Mouse (Mus musculus): Measurements from ENCODE around the gene Olfr1134. TPM values are rescaled to one million over a fixed set of nuclear protein-coding genes. Genes with fewer than 3 reads are reported as not detected.
"Not testable (repeated sequence)": the region's sequence is repeated elsewhere in the genome, so short reads cannot be mapped to it uniquely, and the experiment has no call there.

Gene Olfr1134
- not detected in 2 replicates for polyA plus RNA-seq (2015; fragmentation: Nextera tagmentation; extraction: Ambion mirVana)

GRCm38 (mm10) chr2:87658360-87658759, at the start of gene Olfr1134:
TSS of gene Olfr1134 (minus strand) at chr2:87658460.
- 91% methylated on average over 2 of the region's 2 CpGs for WGBS
- H3K4me2 ChIP-seq, result no peak within 1 kb of the TSS

GRCm38 (mm10) chr2:87693847-87694246, 35.6 kb upstream of the Olfr1134 start, which contains the start of gene Olfr1136:
TSS of gene Olfr1136 (minus strand) at chr2:87693947.
- Histone ChIP-seq H3K9ac (replicated peaks) (no peak within 1 kb of the TSS), H3K9me3 (replicated peaks) (no peaks in the 10 kb centered on the region), H3K4me1 (no peaks in the 10 kb centered on the region), H3K4me3 (replicated peaks) (no peak within 1 kb of the TSS), H3K4me2 (no peak within 1 kb of the TSS), H3K27me3 (replicated peaks) (no peaks in the 10 kb centered on the region), H3K36me3 (no peaks in the 10 kb centered on the region), H3K27ac (replicated peaks) (no peak within 1 kb of the TSS)
- no peak for ATAC-seq (ENCODE audit: low FRiP score)

More at GRCm38 (mm10) chr2:87658360-87658759, at the start of gene Olfr1134:
- H3K4me1 ChIP-seq, result no peaks in the 10 kb centered on the region
- H3K9me3 ChIP-seq (replicated peaks), result no peaks in the 10 kb centered on the region
- no peak within 1 kb of the TSS for H3K9ac ChIP-seq (replicated peaks)
- H3K27me3 ChIP-seq (replicated peaks), result no peaks in the 10 kb centered on the region
- no peak within 1 kb of the TSS for H3K4me3 ChIP-seq (replicated peaks)
- no peak within 1 kb of the TSS for H3K27ac ChIP-seq (replicated peaks)
- no peak for ATAC-seq (ENCODE audit: low FRiP score)
- no peaks in the 10 kb centered on the region for H3K36me3 ChIP-seq

- no peaks in the 10 kb centered on the region for H3K36me3 ChIP-seq
- no peak within 1 kb of the TSS for H3K4me3 ChIP-seq (replicated peaks)
- no peaks in the 10 kb centered on the region for H3K4me1 ChIP-seq
- no peak for ATAC-seq (ENCODE audit: low FRiP score)
- H3K4me2 ChIP-seq, result no peak within 1 kb of the TSS
- H3K27me3 ChIP-seq (replicated peaks), result no peaks in the 10 kb centered on the region
- no peaks in the 10 kb centered on the region for H3K9me3 ChIP-seq (replicated peaks)
- WGBS, result 9% methylated on average over 1 of the region's 1 CpGs
- H3K27ac ChIP-seq (replicated peaks), result no peak within 1 kb of the TSS
- H3K9ac ChIP-seq (replicated peaks), result no peak within 1 kb of the TSS
Observed at GRCm38 (mm10) chr2:87673564-87673963, 15.3 kb upstream of the Olfr1134 start, which contains the start of gene Olfr1135. TSS of gene Olfr1135 (minus strand) at chr2:87673664.

GRCm38 (mm10) chr2:87647274-87647673, 11.0 kb downstream of the Olfr1134 start, which contains the start of gene Olfr1133:
TSS of gene Olfr1133 (minus strand) at chr2:87647374.
- no peaks in the 10 kb centered on the region for H3K9me3 ChIP-seq (replicated peaks)
- no peak within 1 kb of the TSS for H3K4me3 ChIP-seq (replicated peaks)
- H3K4me2 ChIP-seq, result no peak within 1 kb of the TSS
- H3K4me1 ChIP-seq, result no peaks in the 10 kb centered on the region
- H3K36me3 ChIP-seq, result no peaks in the 10 kb centered on the region
- H3K9ac ChIP-seq (replicated peaks), result no peak within 1 kb of the TSS
- H3K27ac ChIP-seq (replicated peaks), result no peak within 1 kb of the TSS
- H3K27me3 ChIP-seq (replicated peaks), result no peaks in the 10 kb centered on the region
- ATAC-seq (ENCODE audit: low FRiP score), result no peak

- no peak overlapping the region for H3K4me3 ChIP-seq (replicated peaks)
- H3K9ac ChIP-seq (replicated peaks), result no peak overlapping the region
- H3K27ac ChIP-seq (replicated peaks), result no peak overlapping the region
- H3K4me1 ChIP-seq, result no peaks in the 10 kb centered on the region
- no peak overlapping the region for H3K4me2 ChIP-seq
- no peaks in the 10 kb centered on the region for H3K36me3 ChIP-seq
- H3K9me3 ChIP-seq (replicated peaks), result no peaks in the 10 kb centered on the region
- no peaks in the 10 kb centered on the region for H3K27me3 ChIP-seq (replicated peaks)
- no peak for ATAC-seq (ENCODE audit: low FRiP score)
Observed at GRCm38 (mm10) chr2:87642441-87642840, 15.8 kb downstream of the Olfr1134 start.

- Histone ChIP-seq H3K9me3 (replicated peaks) (no peaks in the 10 kb centered on the region), H3K9ac (replicated peaks) (no peak within 1 kb of the TSS), H3K27me3 (replicated peaks) (no peaks in the 10 kb centered on the region), H3K4me1 (no peaks in the 10 kb centered on the region), H3K36me3 (no peaks in the 10 kb centered on the region), H3K27ac (replicated peaks) (no peak within 1 kb of the TSS), H3K4me3 (replicated peaks) (no peak within 1 kb of the TSS), H3K4me2 (no peak within 1 kb of the TSS)
- ATAC-seq (ENCODE audit: low FRiP score), result no peak
Observed at GRCm38 (mm10) chr2:87637435-87637834, 20.8 kb downstream of the Olfr1134 start, which contains the start of gene Olfr1132. TSS of gene Olfr1132 (minus strand) at chr2:87637535.

GRCm38 (mm10) chr2:87626804-87627203, 31.5 kb downstream of the Olfr1134 start, which contains the start of gene Olfr1131:
TSS of gene Olfr1131 (plus strand) at chr2:87627104.
- Histone ChIP-seq H3K4me2 (no peak within 1 kb of the TSS), H3K9ac (replicated peaks) (no peak within 1 kb of the TSS), H3K4me3 (replicated peaks) (no peak within 1 kb of the TSS), H3K9me3 (replicated peaks) (no peaks in the 10 kb centered on the region), H3K36me3 (no peaks in the 10 kb centered on the region), H3K27me3 (replicated peaks) (no peaks in the 10 kb centered on the region), H3K4me1 (no peaks in the 10 kb centered on the region), H3K27ac (replicated peaks) (no peak within 1 kb of the TSS)
- WGBS, result 72% methylated on average over 3 of the region's 3 CpGs
- no peak for ATAC-seq (ENCODE audit: low FRiP score)

- H3K9ac ChIP-seq (replicated peaks); H3K9me3 ChIP-seq (replicated peaks); H3K27ac ChIP-seq (replicated peaks); H3K27me3 ChIP-seq (replicated peaks); ATAC-seq (ENCODE audit: low FRiP score); H3K4me3 ChIP-seq (replicated peaks); H3K4me2 ChIP-seq; H3K4me1 ChIP-seq; H3K36me3 ChIP-seq: not testable (repeated sequence)
Observed at GRCm38 (mm10) chr2:87605912-87606311, 52.3 kb downstream of the Olfr1134 start, which contains the start of gene Olfr1130. TSS of gene Olfr1130 (plus strand) at chr2:87606212.

Other genes with a start within 250 kb of the Olfr1134 start
- not detected in 2 replicates for gene Olfr1123, start 241.8 kb downstream of the Olfr1134 start, polyA plus RNA-seq (2015; fragmentation: Nextera tagmentation; extraction: Ambion mirVana)
- 0.10 TPM in 1 of 2 replicates, not detected in the other for gene Olfr1124, start 228.2 kb downstream of the Olfr1134 start, polyA plus RNA-seq (2015; fragmentation: Nextera tagmentation; extraction: Ambion mirVana)
- gene Olfr1126, start 204.5 kb downstream of the Olfr1134 start, polyA plus RNA-seq (2015; fragmentation: Nextera tagmentation; extraction: Ambion mirVana), result not detected in 2 replicates
- gene Pramel7, start 161.4 kb downstream of the Olfr1134 start, polyA plus RNA-seq (2015; fragmentation: Nextera tagmentation; extraction: Ambion mirVana), result not detected in 2 replicates
- not detected in 2 replicates for gene Pramel6, start 151.9 kb downstream of the Olfr1134 start, polyA plus RNA-seq (2015; fragmentation: Nextera tagmentation; extraction: Ambion mirVana)
- gene Olfr153, start 126.7 kb downstream of the Olfr1134 start, polyA plus RNA-seq (2015; fragmentation: Nextera tagmentation; extraction: Ambion mirVana), result not detected in 2 replicates
- gene Olfr1128, start 112.9 kb downstream of the Olfr1134 start, polyA plus RNA-seq (2015; fragmentation: Nextera tagmentation; extraction: Ambion mirVana), result not detected in 2 replicates
- gene Olfr1129, start 84.6 kb downstream of the Olfr1134 start, polyA plus RNA-seq (2015; fragmentation: Nextera tagmentation; extraction: Ambion mirVana), result not detected in 2 replicates
- gene Olfr1130, start 52.2 kb downstream of the Olfr1134 start, polyA plus RNA-seq (2015; fragmentation: Nextera tagmentation; extraction: Ambion mirVana), result not detected in 2 replicates
- gene Olfr1131, start 31.4 kb downstream of the Olfr1134 start, polyA plus RNA-seq (2015; fragmentation: Nextera tagmentation; extraction: Ambion mirVana), result not detected in 2 replicates
- gene Olfr1132, start 20.9 kb downstream of the Olfr1134 start, polyA plus RNA-seq (2015; fragmentation: Nextera tagmentation; extraction: Ambion mirVana), result not detected in 2 replicates
- not detected in 2 replicates for gene Olfr1133, start 11.1 kb downstream of the Olfr1134 start, polyA plus RNA-seq (2015; fragmentation: Nextera tagmentation; extraction: Ambion mirVana)
- gene Olfr1135, start 15.2 kb upstream of the Olfr1134 start, polyA plus RNA-seq (2015; fragmentation: Nextera tagmentation; extraction: Ambion mirVana), result not detected in 2 replicates
- not detected in 2 replicates for gene Olfr1136, start 35.5 kb upstream of the Olfr1134 start, polyA plus RNA-seq (2015; fragmentation: Nextera tagmentation; extraction: Ambion mirVana)
- not detected in 2 replicates for gene Olfr1137, start 54.7 kb upstream of the Olfr1134 start, polyA plus RNA-seq (2015; fragmentation: Nextera tagmentation; extraction: Ambion mirVana)
- gene Olfr1138, start 81.5 kb upstream of the Olfr1134 start, polyA plus RNA-seq (2015; fragmentation: Nextera tagmentation; extraction: Ambion mirVana), result not detected in 2 replicates
- gene Olfr1140, start 85.3 kb upstream of the Olfr1134 start, polyA plus RNA-seq (2015; fragmentation: Nextera tagmentation; extraction: Ambion mirVana), result not detected in 2 replicates
- gene Olfr1141, start 95.5 kb upstream of the Olfr1134 start, polyA plus RNA-seq (2015; fragmentation: Nextera tagmentation; extraction: Ambion mirVana), result not detected in 2 replicates
- gene Olfr152, start 121.0 kb upstream of the Olfr1134 start, polyA plus RNA-seq (2015; fragmentation: Nextera tagmentation; extraction: Ambion mirVana), result not detected in 2 replicates
- gene Olfr1143, start 142.1 kb upstream of the Olfr1134 start, polyA plus RNA-seq (2015; fragmentation: Nextera tagmentation; extraction: Ambion mirVana), result not detected in 2 replicates
- gene Olfr1145, start 151.4 kb upstream of the Olfr1134 start, polyA plus RNA-seq (2015; fragmentation: Nextera tagmentation; extraction: Ambion mirVana), result not detected in 2 replicates
- not detected in 2 replicates for gene Olfr1148, start 172.1 kb upstream of the Olfr1134 start, polyA plus RNA-seq (2015; fragmentation: Nextera tagmentation; extraction: Ambion mirVana)
- gene Olfr1150-ps1, start 185.5 kb upstream of the Olfr1134 start, polyA plus RNA-seq (2015; fragmentation: Nextera tagmentation; extraction: Ambion mirVana), result not detected in 2 replicates
- gene Olfr1151, start 197.4 kb upstream of the Olfr1134 start, polyA plus RNA-seq (2015; fragmentation: Nextera tagmentation; extraction: Ambion mirVana), result not detected in 2 replicates
- not detected in 2 replicates for gene Olfr1152, start 208.0 kb upstream of the Olfr1134 start, polyA plus RNA-seq (2015; fragmentation: Nextera tagmentation; extraction: Ambion mirVana)
- gene Olfr1153, start 236.5 kb upstream of the Olfr1134 start, polyA plus RNA-seq (2015; fragmentation: Nextera tagmentation; extraction: Ambion mirVana), result not detected in 2 replicates
- gene Olfr1154, start 246.7 kb upstream of the Olfr1134 start, polyA plus RNA-seq (2015; fragmentation: Nextera tagmentation; extraction: Ambion mirVana), result not detected in 2 replicates